Mouse (Mus musculus) embryonic fibroblast, embryonic 13.5 days (primary cell): ENCODE measurements around the gene Apoh. TPM values are rescaled to one million over a fixed set of nuclear protein-coding genes. Genes with fewer than 3 reads are reported as not detected.

Experiments
- H3K27ac ChIP-seq: 2 replicates; pipeline ENCODE4 v1.5.1; 2012; ENCODE audit warnings: low read length, control low read depth, inconsistent platforms; ENCODE audit not compliant: insufficient read depth
- H3K4me1 ChIP-seq: 2 replicates; pipeline ENCODE4 v1.6.1; 2011; ENCODE audit warnings: low read length; ENCODE audit not compliant: control insufficient read depth, insufficient read depth
- H3K4me3 ChIP-seq: 2 replicates; pipeline ENCODE4 v1.5.1; 2011; ENCODE audit warnings: mild to moderate bottlenecking, control low read depth, low read length; ENCODE audit not compliant: insufficient read depth
- CTCF ChIP-seq: IDR thresholded peaks from 2 replicates; pipeline ENCODE4 v1.5.1; 2011; ENCODE audit warnings: mild to moderate bottlenecking, control low read depth, low read length, moderate library complexity, borderline replicate concordance; ENCODE audit not compliant: insufficient read depth
- POLR2A ChIP-seq: IDR thresholded peaks from 2 replicates; pipeline ENCODE4 v1.6.1; 2011; ENCODE audit warnings: low read depth, mild to moderate bottlenecking, control low read depth, low read length, moderate library complexity
- polyA plus RNA-seq: library from polyadenylated mRNA; stranded (reverse); fragments of >200 nt; gene quantifications from 2 replicates; pipeline ENCODE4 v1.2.4, GENCODE M21; 2011; ENCODE audit warnings: low read depth; ENCODE audit not compliant: missing spikeins, insufficient read length

Gene Apoh
- polyA plus RNA-seq, 1 experiment, result not detected

GRCm38 (mm10) chr11:108325943-108326342, 17.2 kb upstream of the Apoh start:
- Histone ChIP-seq H3K4me1 (no peaks in the 10 kb centered on the region), H3K4me3 (no peak overlapping the region), H3K27ac (no peak overlapping the region)
- TF ChIP-seq POLR2A, result no peak
- no peak for TF ChIP-seq CTCF

DNA sequence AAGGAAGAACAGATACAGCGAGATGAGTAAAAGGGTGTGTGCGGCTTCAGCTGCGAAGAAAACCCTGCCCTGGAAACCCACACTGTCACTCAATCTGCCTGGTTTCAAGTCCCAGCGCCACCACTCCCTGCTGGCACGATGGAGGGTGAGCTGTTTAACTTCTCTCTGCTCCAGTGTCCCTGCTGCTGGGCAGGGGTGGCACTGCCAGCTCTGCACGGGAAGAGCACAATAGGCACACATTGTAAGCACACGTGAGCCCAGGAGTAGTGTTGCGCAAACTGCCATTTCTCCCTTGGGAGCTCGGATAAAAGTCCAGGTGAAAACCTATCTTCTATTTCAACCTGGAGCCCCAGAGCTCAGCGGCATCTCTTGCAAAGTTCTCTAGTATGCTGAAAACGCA, 12.3 kb upstream of the Apoh start:
- Histone ChIP-seq H3K4me1 (peaks cover 5% of the 10 kb centered on the region; the same call in 1 of the 2 replicates), H3K27ac (no peak overlapping the region), H3K4me3 (no peak overlapping the region)
- TF ChIP-seq POLR2A, result no peak
- TF ChIP-seq CTCF, result no peak

DNA sequence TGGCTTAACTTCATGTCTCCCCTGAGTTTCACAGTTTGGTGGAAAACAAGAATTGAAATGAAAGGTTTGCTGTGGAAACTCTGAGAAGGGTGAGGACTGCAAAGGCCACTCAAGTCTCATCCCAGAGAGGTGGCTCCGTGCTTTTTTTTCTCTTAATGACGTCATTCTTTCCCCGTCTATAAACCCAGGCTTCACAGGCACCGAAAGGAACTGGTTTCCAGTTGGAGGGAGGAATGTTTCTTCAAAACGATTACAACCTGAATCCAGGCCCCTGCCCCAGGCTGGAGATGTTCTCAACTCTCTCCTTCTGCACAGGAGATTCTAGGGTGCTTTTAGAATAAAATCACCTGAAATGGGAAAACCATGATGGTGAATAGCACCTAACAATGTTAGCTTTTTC, 10.1 kb upstream of the Apoh start:
- peaks cover 10% of the 10 kb centered on the region for H3K4me1 ChIP-seq
- TF ChIP-seq CTCF (no peak), POLR2A (no peak)
- H3K27ac ChIP-seq, result no peak overlapping the region
- H3K4me3 ChIP-seq, result no peak overlapping the region

DNA sequence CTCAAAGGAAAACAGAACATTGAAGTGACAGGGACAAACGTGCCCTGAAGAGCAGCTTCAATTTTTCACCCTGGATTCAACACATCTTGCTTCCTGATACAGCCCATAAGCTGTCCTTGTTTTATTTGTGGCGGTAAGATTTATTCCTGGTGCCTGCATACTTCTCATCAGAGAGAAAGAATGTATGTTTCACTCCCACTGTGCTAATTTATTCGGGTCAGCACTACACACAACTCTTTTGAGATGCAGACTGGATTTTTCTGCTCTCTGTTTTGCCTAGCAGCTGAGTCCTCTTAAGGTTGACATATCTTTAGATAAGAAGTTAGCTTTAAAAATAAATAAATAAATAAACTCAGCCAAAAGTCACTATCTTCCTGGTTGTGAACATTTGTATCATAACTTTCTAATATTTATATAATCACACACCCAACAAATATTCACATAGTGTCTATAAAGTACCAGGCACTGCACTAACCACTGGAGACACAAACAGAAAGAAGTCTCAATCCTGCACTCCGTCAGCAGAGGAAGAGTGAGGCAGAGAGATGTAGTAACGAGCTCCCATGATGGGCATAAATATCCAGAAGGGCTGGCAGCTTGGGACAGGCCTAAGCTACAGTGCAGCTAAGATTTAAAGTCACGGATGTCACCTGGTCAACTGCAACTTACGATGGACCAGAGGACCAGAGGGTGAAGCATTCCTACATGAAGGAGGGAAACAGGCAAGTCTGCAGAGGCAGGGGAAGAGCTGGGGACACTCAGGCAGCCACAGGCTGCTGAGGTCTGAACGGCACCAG, 9.4 kb upstream of the Apoh start:
- Histone ChIP-seq H3K27ac (no peak overlapping the region), H3K4me3 (no peak overlapping the region), H3K4me1 (peaks cover 10% of the 10 kb centered on the region)
- TF ChIP-seq POLR2A (no peak), CTCF (no peak)

GRCm38 (mm10) chr11:108334658-108335057, 8.5 kb upstream of the Apoh start:
- Histone ChIP-seq H3K4me3 (no peak overlapping the region), H3K27ac (no peak overlapping the region), H3K4me1 (peaks cover 10% of the 10 kb centered on the region)
- TF ChIP-seq POLR2A (no peak), CTCF (no peak)

GRCm38 (mm10) chr11:108335536-108335935, 7.6 kb upstream of the Apoh start:
- TF ChIP-seq CTCF (no peak), POLR2A (no peak)
- H3K4me1 ChIP-seq, result peaks cover 10% of the 10 kb centered on the region
- H3K4me3 ChIP-seq, result no peak overlapping the region
- H3K27ac ChIP-seq, result no peak overlapping the region

- H3K4me3 ChIP-seq, result no peak overlapping the region
- H3K4me1 ChIP-seq, result peaks cover 10% of the 10 kb centered on the region
- TF ChIP-seq POLR2A (peak; percentile 51; the same call in 1 of the 2 replicates), CTCF (no peak)
- peak overlapping the region; percentile 79 for H3K27ac ChIP-seq
Observed at GRCm38 (mm10) chr11:108336445-108336844, 6.7 kb upstream of the Apoh start.

- no peak overlapping the region for H3K4me3 ChIP-seq
Observed at GRCm38 (mm10) chr11:108340293-108340692, 2.9 kb upstream of the Apoh start.

GRCm38 (mm10) chr11:108341783-108342182, 1.4 kb upstream of the Apoh start:
- Histone ChIP-seq H3K4me3 (peak overlapping the region; percentile 84), H3K27ac (no peak overlapping the region), H3K4me1 (peaks cover 8% of the 10 kb centered on the region)
- TF ChIP-seq CTCF (no peak), POLR2A (no peak)

More at GRCm38 (mm10) chr11:108340293-108340692, 2.9 kb upstream of the Apoh start:
- H3K4me1 ChIP-seq, result peaks cover 8% of the 10 kb centered on the region
- no peak overlapping the region for H3K27ac ChIP-seq
- TF ChIP-seq CTCF (no peak), POLR2A (no peak)

DNA sequence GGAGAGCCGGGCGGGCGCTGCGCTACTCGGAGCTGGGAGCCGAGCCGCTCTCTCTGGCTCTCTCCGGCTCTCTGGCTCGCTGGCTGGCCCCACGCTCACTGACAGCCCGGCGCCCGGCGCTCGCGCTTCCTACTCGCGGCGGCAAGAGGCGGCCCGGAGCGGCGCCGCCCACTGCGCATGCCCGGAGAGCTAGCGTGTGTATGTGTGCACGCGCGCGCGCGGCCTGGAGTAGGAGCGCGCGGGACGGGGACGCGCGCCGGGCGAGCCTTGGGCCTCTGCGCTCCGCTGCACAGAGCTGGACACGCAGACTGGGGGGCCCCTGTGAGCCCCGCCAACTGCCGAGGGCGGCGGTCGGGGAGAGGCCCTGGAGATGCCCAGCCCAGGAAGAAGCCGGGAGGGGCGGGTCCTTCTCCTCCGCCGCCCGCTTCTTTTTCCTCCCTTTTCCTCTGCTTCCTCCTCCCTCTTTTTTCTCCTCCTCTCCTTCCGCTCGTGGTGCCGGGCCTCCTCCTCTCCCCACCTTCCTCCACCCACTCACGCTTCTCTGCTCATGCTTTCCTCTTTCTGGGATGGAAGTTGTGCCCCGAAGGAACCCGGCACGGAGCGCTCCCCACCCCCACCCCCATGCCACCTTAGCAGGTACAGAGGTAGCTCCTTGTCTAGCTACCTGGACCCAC, 772 bp downstream of the Apoh start, which contains the start of gene Prkca:
Gene Prkca, minus strand, starts transcription at position 140 of the 674 bp plus-strand sequence.
- peaks cover 3% of the 10 kb centered on the region for H3K4me1 ChIP-seq
- peak within 1 kb of the TSS; percentile 62; the same call in 1 of the 2 replicates for H3K27ac ChIP-seq
- TF ChIP-seq POLR2A (peak; percentile 71), CTCF (no peak)
- peak within 1 kb of the TSS; percentile 84 for H3K4me3 ChIP-seq
